Mouse (Mus musculus) cerebellum, adult 2 months (tissue): Measurements from ENCODE around the gene Arhgef15. TPM values are rescaled to one million over a fixed set of nuclear protein-coding genes. Genes with fewer than 3 reads are reported as not detected.
"Not testable (repeated sequence)": the region's sequence is repeated elsewhere in the genome, so short reads cannot be mapped to it uniquely, and the experiment has no call there.

ENCODE experiments used
- DNase-seq, 2 experiments: peaks; one replicate each; pipeline ENCODE4 v3.0.0; 2021
- H3K27ac ChIP-seq: fragments of 200-500 bp; 2 replicates; pipeline ENCODE4 v1.5.1; 2012; ENCODE audit warnings: low read length, control low read depth, inconsistent platforms; ENCODE audit not compliant: insufficient read depth
- H3K27me3 ChIP-seq: fragments of 200-500 bp; 2 replicates; pipeline ENCODE4 v1.6.1; 2012; ENCODE audit warnings: inconsistent platforms, mild to moderate bottlenecking, low read length, moderate library complexity; ENCODE audit not compliant: control insufficient read depth, insufficient read depth
- H3K4me1 ChIP-seq: fragments of 200-500 bp; 2 replicates; pipeline ENCODE4 v1.6.1; 2011; ENCODE audit warnings: low read length; ENCODE audit not compliant: control insufficient read depth, insufficient read depth
- H3K4me3 ChIP-seq: fragments of 200-500 bp; replicated peaks from 2 replicates; pipeline ENCODE3; 2011; ENCODE audit warnings: mild to moderate bottlenecking, low read depth, low read length, control low read depth; ENCODE audit not compliant: insufficient read depth
- CTCF ChIP-seq: fragments of 200-500 bp; IDR thresholded peaks from 2 replicates; pipeline ENCODE4 v1.5.1; 2011; ENCODE audit warnings: low read depth, mild to moderate bottlenecking, control low read depth, low read length, moderate library complexity, borderline replicate concordance; ENCODE audit not compliant: insufficient read depth
- POLR2A ChIP-seq: fragments of 200-500 bp; IDR thresholded peaks from 2 replicates; pipeline ENCODE4 v1.6.1; 2011; ENCODE audit warnings: low read length, control low read depth, borderline replicate concordance; ENCODE audit not compliant: insufficient read depth
- WGBS: fragments of 180-500 bp; shearing (Covaris S2); methylation state at CpG from one replicate; pipeline ENCODE4 v1.1.7; 2018; 5-methylcytosine and 5-hydroxymethylcytosine counted together
- polyA plus RNA-seq: library from polyadenylated mRNA; depleted of rRNA; stranded (reverse); fragments of >200 nt; gene quantifications from 2 replicates; pipeline ENCODE4 v1.2.3, GENCODE M21; 2012

Arhgef15 gene
- polyA plus RNA-seq, 1 experiment = 34.7 TPM

DNA sequence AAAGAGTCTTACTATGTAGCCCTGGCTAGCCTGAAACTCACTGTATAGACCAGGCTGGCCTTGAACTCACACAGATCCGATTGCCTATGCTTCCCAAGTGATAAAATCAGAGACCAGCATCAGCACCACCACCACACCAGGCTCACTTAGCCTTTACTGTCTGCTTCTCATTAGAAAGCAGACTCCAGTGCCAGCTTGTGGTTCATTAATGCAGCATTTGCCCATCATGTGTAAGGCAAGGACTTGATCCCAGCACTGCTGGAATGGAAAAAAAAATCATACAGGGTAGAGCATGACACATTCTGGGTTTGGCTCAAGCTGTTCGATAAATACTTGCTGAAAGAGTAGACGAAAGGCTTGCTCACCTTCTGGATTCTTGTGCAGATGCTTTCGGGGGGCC lies 11.3 kb downstream of the Arhgef15 start:
- H3K4me3 ChIP-seq = no peak overlapping the region
- H3K4me1 ChIP-seq = no peaks in the 10 kb centered on the region; the same call in 1 of the 2 replicates
- no peaks in the 10 kb centered on the region for H3K27me3 ChIP-seq
- no peak overlapping the region for H3K27ac ChIP-seq
- no peak for TF ChIP-seq CTCF
- no peak for TF ChIP-seq POLR2A
- DNase-seq = no peak
- WGBS = 86% methylated on average over 4 of the region's 4 CpGs

DNA sequence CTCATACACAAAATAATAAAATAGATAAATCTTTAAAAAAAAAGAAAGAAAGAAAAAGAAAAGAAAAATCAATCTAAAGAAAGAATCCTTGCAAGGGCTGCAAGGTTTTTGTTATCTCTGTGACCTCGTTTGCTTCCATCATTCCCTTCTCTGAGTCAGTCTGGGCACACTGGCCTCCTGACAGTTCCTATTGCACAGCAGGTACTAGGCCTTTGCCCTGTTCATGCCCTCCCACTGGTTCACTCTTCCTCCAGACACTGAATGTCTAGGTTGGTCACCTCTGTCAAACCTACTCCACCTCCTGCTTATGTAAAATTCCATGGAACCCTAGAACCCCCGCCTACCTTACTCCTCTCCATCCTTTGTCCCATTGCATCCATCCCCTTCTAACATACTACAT lies 12.0 kb downstream of the Arhgef15 start:
- DNase-seq = no peak
- 85% methylated on average over 2 of the region's 2 CpGs for WGBS
- H3K4me1 ChIP-seq = no peaks in the 10 kb centered on the region; the same call in 1 of the 2 replicates

GRCm38 (mm10) chr11:68942731-68943130 lies 14.5 kb downstream of the Arhgef15 start:
- 91% methylated on average over 8 of the region's 8 CpGs for WGBS
- Histone ChIP-seq H3K4me1 (no peaks in the 10 kb centered on the region), H3K4me3 (no peak overlapping the region), H3K27me3 (no peaks in the 10 kb centered on the region), H3K27ac (no peak overlapping the region)
- no peak for DNase-seq
- TF ChIP-seq CTCF (no peak), POLR2A (no peak)

More for the DNA sequence above, 12.0 kb downstream of the Arhgef15 start:
- Histone ChIP-seq H3K27ac (no peak overlapping the region), H3K27me3 (no peaks in the 10 kb centered on the region), H3K4me3 (no peak overlapping the region)
- no peak for TF ChIP-seq CTCF
- no peak for TF ChIP-seq POLR2A

GRCm38 (mm10) chr11:68940516-68940915 lies 16.8 kb downstream of the Arhgef15 start:
- WGBS = 20% methylated on average over 4 of the region's 4 CpGs
- TF ChIP-seq POLR2A (no peak), CTCF (no peak)
- Histone ChIP-seq H3K27me3 (no peaks in the 10 kb centered on the region), H3K4me3 (peak overlapping the region; percentile 63), H3K27ac (no peak overlapping the region), H3K4me1 (no peaks in the 10 kb centered on the region)
- DNase-seq = peak in 1 of 2 experiments; percentile 15

GRCm38 (mm10) chr11:68939451-68940304 lies 17.6 kb downstream of the Arhgef15 start:
- Histone ChIP-seq H3K27me3 (no peaks in the 10 kb centered on the region), H3K27ac (peak overlapping the region; percentile 83), H3K4me3 (peak overlapping the region; percentile 63), H3K4me1 (no peaks in the 10 kb centered on the region)
- peak; percentile 87 to 95 for DNase-seq
- TF ChIP-seq CTCF (no peak), POLR2A (peak; percentile 93; the same call in 1 of the 2 replicates)
- under 1% methylated on average over 16 of the region's 16 CpGs for WGBS

- H3K27ac ChIP-seq, DNase-seq, H3K4me3 ChIP-seq, H3K27me3 ChIP-seq, H3K4me1 ChIP-seq: not testable (repeated sequence)
- 87% methylated on average over 4 of the region's 4 CpGs for WGBS
Measured at GRCm38 (mm10) chr11:68936951-68937350, 20.3 kb downstream of the Arhgef15 start.

DNA sequence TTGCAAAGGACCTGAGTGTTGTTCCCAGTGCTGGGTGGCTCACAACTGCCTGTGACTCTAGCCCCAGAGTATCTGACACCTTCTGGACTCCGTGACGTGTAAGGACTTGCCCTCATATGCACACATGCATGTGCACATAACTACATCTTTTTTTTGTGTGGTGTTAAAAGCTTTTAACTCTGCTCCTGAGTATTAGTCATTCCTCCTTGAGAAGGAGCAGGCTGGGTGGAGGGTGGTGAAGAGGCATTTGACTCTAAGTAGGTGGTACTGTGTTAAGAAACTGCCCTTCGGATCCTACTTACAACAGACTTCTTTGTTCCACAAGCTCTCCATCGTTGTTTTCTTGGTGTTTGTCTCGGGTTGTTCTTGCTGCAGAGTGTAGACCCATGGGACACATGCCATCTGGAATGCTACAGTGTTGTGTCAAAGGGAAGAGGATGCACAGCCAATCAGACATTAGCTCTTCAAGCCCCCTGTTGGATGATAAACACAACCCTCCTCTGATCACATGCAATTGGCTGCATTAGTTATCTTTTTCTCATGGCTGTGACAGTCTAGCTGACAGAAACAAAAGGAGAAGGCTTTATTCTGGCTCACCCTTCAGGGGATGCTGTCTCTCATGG lies 23.3 kb downstream of the Arhgef15 start:
- Histone ChIP-seq H3K4me3 (no peak overlapping the region), H3K27ac (no peak overlapping the region), H3K27me3 (no peaks in the 10 kb centered on the region), H3K4me1 (no peaks in the 10 kb centered on the region)
- TF ChIP-seq CTCF (no peak), POLR2A (no peak)
- no peak for DNase-seq
- WGBS = 48% methylated on average over 5 of the region's 5 CpGs

- no peak for DNase-seq
- Histone ChIP-seq H3K27me3 (no peaks in the 10 kb centered on the region), H3K27ac (no peak overlapping the region), H3K4me3 (no peak overlapping the region), H3K4me1 (no peaks in the 10 kb centered on the region)
- WGBS = 88% methylated on average over 6 of the region's 6 CpGs
- TF ChIP-seq CTCF = no peak
- no peak for TF ChIP-seq POLR2A
Measured at GRCm38 (mm10) chr11:68929947-68930346, 27.3 kb downstream of the Arhgef15 start.
